Mouse (Mus musculus): Measurements from ENCODE around the gene Edn1. TPM values are rescaled to one million over a fixed set of nuclear protein-coding genes. Genes with fewer than 3 reads are reported as not detected.

The Edn1 gene
- polyA plus RNA-seq (2014; fragmentation: Illumina TruSeq; extraction: RNeasy Lipid Tissue Mini Kit (QIAGEN cat#74804); ENCODE audit: low replicate concordance): 3.6 TPM

GRCm38 (mm10) chr13:42301161-42301721 is at the start of gene Edn1:
Edn1 (plus strand) TSS chr13:42301476.

Other genes starting within 250 kb of the Edn1 start
- 22.9 TPM for gene Hivep1, start 249.5 kb upstream of the Edn1 start, polyA plus RNA-seq (2014; fragmentation: Illumina TruSeq; extraction: RNeasy Lipid Tissue Mini Kit (QIAGEN cat#74804); ENCODE audit: low replicate concordance)